ENCODE assay signal across 8 mouse cellular contexts in genomic region chrX:143827212-143827611, GRCm38 (mm10). TPM values are rescaled to one million over a fixed set of nuclear protein-coding genes. Genes with fewer than 3 reads are reported as not detected.
DNase-seq lines count a peak whose midpoint lies in the region; ATAC-seq and TF ChIP-seq lines count a peak whose summit lies in the region.

TSS of gene Capn6 (minus strand) at chrX:143827414.

- 35% methylated on average over 4 of the region's 4 CpGs for WGBS in embryonic facial prominence, embryonic 11.5 days
- 33% methylated on average over 4 of the region's 4 CpGs for WGBS in liver, embryonic 14.5 days (ENCODE audit: insufficient replicate concordance)

- TF ChIP-seq CTCF in liver, embryonic 14.5 days (IDR thresholded peaks at IDR 0.05; ENCODE audit: low read depth), result no peak

- ATAC-seq in embryonic facial prominence, embryonic 11.5 days (replicated peaks; ENCODE audit: insufficient number of reproducible peaks, low FRiP score, low TSS enrichment, low read depth), result 0 out of 2 replicates have a peak, but pooled peaks have one; percentile 76
- no peak for ATAC-seq in liver, embryonic 14.5 days (ENCODE audit: insufficient read depth)

- TF ChIP-seq EP300 in liver, embryonic 14.5 days (IDR thresholded peaks at IDR 0.05; ENCODE audit: low read depth), result no peak

- no peaks in the 10 kb centered on the region for H3K27me3 ChIP-seq in embryonic facial prominence, embryonic 11.5 days (ENCODE audit: control insufficient read depth, insufficient read depth, low read length)
- no peaks in the 10 kb centered on the region for H3K27me3 ChIP-seq in liver, embryonic 14.5 days (ENCODE audit: control insufficient read depth, insufficient read depth, low read length)

- no peaks in the 10 kb centered on the region for H3K36me3 ChIP-seq in ES-E14 (ENCODE audit: control insufficient read depth, insufficient read depth, low read length, poor library complexity, severe bottlenecking)
- no peaks in the 10 kb centered on the region for H3K36me3 ChIP-seq in embryonic facial prominence, embryonic 11.5 days (replicated peaks; ENCODE audit: control insufficient read depth, insufficient read depth, low read depth, low read length)
- no peaks in the 10 kb centered on the region for H3K36me3 ChIP-seq in liver, embryonic 14.5 days (replicated peaks; ENCODE audit: control insufficient read depth, insufficient read depth, low read depth)

- H3K27ac ChIP-seq in ES-E14 (ENCODE audit: insufficient read depth, low read depth, low read length, poor library complexity, severe bottlenecking), result no peak within 1 kb of the TSS
- H3K27ac ChIP-seq in embryonic facial prominence, embryonic 11.5 days (replicated peaks; ENCODE audit: low read depth, low read length), result no peak within 1 kb of the TSS
- H3K27ac ChIP-seq in liver, embryonic 14.5 days, result no peak within 1 kb of the TSS

- peak; percentile 6 for DNase-seq in ES-E14 (ENCODE audit: low read depth, low spot score)
- DNase-seq in embryonic facial prominence, embryonic 11.5 days (ENCODE audit: low spot score), result peak; percentile 80
- peak; percentile 1 to 4 for DNase-seq in heart, postnatal 36 days
- no peak for DNase-seq in liver, embryonic 14.5 days (ENCODE audit: low read depth in 3 of 3, low spot score in 3 of 3)
- DNase-seq in testis, postnatal 14 days (ENCODE audit: low spot score), result peak; percentile 8
- DNase-seq in B cell, adult 2 months, result no peak
- no peak for DNase-seq in frontal cortex, postnatal 14 days (ENCODE audit: low spot score in 2 of 2)
- DNase-seq in ovary, adult 18-20 months (ENCODE audit: low spot score), result no peak

- H3K4me3 ChIP-seq in ES-E14 (ENCODE audit: insufficient read depth in 1 of 2, low read depth in 1 of 2, low read length in 2 of 2, poor library complexity in 1 of 2, severe bottlenecking in 1 of 2), result no peak within 1 kb of the TSS
- H3K4me3 ChIP-seq in embryonic facial prominence, embryonic 11.5 days (ENCODE audit: low read depth, low read length), result peak within 1 kb of the TSS; percentile 38
- H3K4me3 ChIP-seq in liver, embryonic 14.5 days (ENCODE audit: insufficient read depth in 1 of 2, low read depth in 2 of 2, low read length in 2 of 2), result no peak within 1 kb of the TSS

- in situ Hi-C loops in ES-E14 (cut with MboI; ENCODE audit: low sequenced_read_pairs in 2 of 2, unreplicated experiment in 2 of 2), result no loop called here

- H3K4me2 ChIP-seq in embryonic facial prominence, embryonic 11.5 days (ENCODE audit: low read depth, low read length), result peak within 1 kb of the TSS; percentile 33
- no peak within 1 kb of the TSS for H3K4me2 ChIP-seq in liver, embryonic 14.5 days (ENCODE audit: low read depth)

- H3K4me1 ChIP-seq in ES-E14 (ENCODE audit: control insufficient read depth in 2 of 2, insufficient read depth in 2 of 2, low read length in 2 of 2, poor library complexity in 1 of 2), result no peaks in the 10 kb centered on the region
- no peaks in the 10 kb centered on the region for H3K4me1 ChIP-seq in embryonic facial prominence, embryonic 11.5 days (ENCODE audit: control insufficient read depth, insufficient read depth, low read length)
- no peaks in the 10 kb centered on the region for H3K4me1 ChIP-seq in liver, embryonic 14.5 days (replicated peaks; ENCODE audit: control insufficient read depth in 2 of 2, insufficient read depth in 2 of 2, low read length in 1 of 2)

- no peaks in the 10 kb centered on the region for H3K9me3 ChIP-seq in ES-E14 (ENCODE audit: control insufficient read depth, insufficient read depth, low read depth, low read length)
- no peaks in the 10 kb centered on the region for H3K9me3 ChIP-seq in embryonic facial prominence, embryonic 11.5 days (replicated peaks; ENCODE audit: control insufficient read depth, low read length)
- H3K9me3 ChIP-seq in liver, embryonic 14.5 days (ENCODE audit: control insufficient read depth, low read length), result no peaks in the 10 kb centered on the region

- intact Hi-C loops in heart, postnatal 36 days (cut with DNase I), result no loop called here

- no peak within 1 kb of the TSS for H3K9ac ChIP-seq in ES-E14 (ENCODE audit: insufficient read depth, low read depth, low read length, poor library complexity, severe bottlenecking)
- peak within 1 kb of the TSS; percentile 51 for H3K9ac ChIP-seq in embryonic facial prominence, embryonic 11.5 days (replicated peaks; ENCODE audit: low read length)
- H3K9ac ChIP-seq in liver, embryonic 14.5 days (replicated peaks), result no peak within 1 kb of the TSS

TF ChIP-seq in ES-E14, 5 proteins besides CTCF, POLR2A, EP300 and RAD21:
- TF ChIP-seq ZNF384 (IDR thresholded peaks at IDR 0.05; ENCODE audit: low read depth, low read length) (no peak), CHD2 (IDR thresholded peaks at IDR 0.05; ENCODE audit: low read depth, low read length) (no peak), ZC3H11A (IDR thresholded peaks at IDR 0.05; ENCODE audit: borderline replicate concordance, low read depth, low read length) (no peak), MAFK (IDR thresholded peaks at IDR 0.05; ENCODE audit: insufficient read depth, low read depth, low read length) (no peak), HCFC1 (IDR thresholded peaks at IDR 0.05; ENCODE audit: borderline replicate concordance, insufficient read depth, low read length) (no peak)

RNA-seq across cellular contexts. Expression of gene Capn6, which starts in this region (rescaled TPM):
- 0.32 and 0.89 TPM in 2 replicates for total RNA-seq in ES-E14 (2012; rRNA removed)
- polyA plus RNA-seq in embryonic facial prominence, embryonic 11.5 days (2014; fragmentation: Nextera tagmentation; extraction: Ambion mirVana), result 194 and 228 TPM in 2 replicates
- total RNA-seq in heart, postnatal 36 days (2021), result 1 to 10 TPM; 1.0 to 1.2 TPM
- 8.7 and 11.7 TPM in 2 replicates for polyA plus RNA-seq in liver, embryonic 14.5 days (2012; rRNA removed)
- 11.8 TPM in 2 replicates for polyA plus RNA-seq in liver, embryonic 14.5 days (2014; fragmentation: Nextera tagmentation; extraction: Ambion mirVana)

Comparison
In these comparisons a context has a peak if more than half of its experiments do, and no peak if none do; other contexts are left out.
1. RNA of gene Capn6 (polyA plus RNA-seq): 194 to 228 TPM in embryonic facial prominence, embryonic 11.5 days; 8.7 to 11.8 TPM in liver, embryonic 14.5 days; every median in the first group is over 10 times any median in the second.
2. Peak in DNase-seq in ES-E14; RNA of the gene not detected or under 1 TPM.
3. DNase-seq: peak in embryonic facial prominence, embryonic 11.5 days (single experiment), heart, postnatal 36 days (2 of 2) and testis, postnatal 14 days (single experiment); none in liver, embryonic 14.5 days (0 of 3), B cell, adult 2 months (0 of 2), frontal cortex, postnatal 14 days (0 of 2) and ovary, adult 18-20 months (single experiment).